Mouse (Mus musculus) thymus, postnatal 0 days (tissue): ENCODE data around the gene Pdhx. TPM values are rescaled to one million over a fixed set of nuclear protein-coding genes. Genes with fewer than 3 reads are reported as not detected.

Experiments
- DNase-seq: peaks from one replicate; pipeline ENCODE4 v3.0.0-alpha.2; 2015; ENCODE audit warnings: low spot score
- polyA plus RNA-seq: library from polyadenylated mRNA; unstranded; fragments of >200 nt; fragmentation: Nextera tagmentation; extraction: Ambion mirVana; gene quantifications from 2 replicates; pipeline ENCODE4 v1.2.1, GENCODE M21; 2015

Gene Pdhx
- polyA plus RNA-seq = 29.0 and 30.1 TPM in 2 replicates

- DNase-seq = peak; percentile 98
Measured at GRCm38 (mm10) chr2:103073219-103073982, at the start of gene Pdhx, which contains the start of gene Apip. Pdhx (minus strand) TSS chr2:103073513. Apip (plus strand) TSS chr2:103073675.

GRCm38 (mm10) chr2:103119197-103119854 lies 46.0 kb upstream of the Pdhx start:
- DNase-seq = no peak

- no peak for DNase-seq
Measured at GRCm38 (mm10) chr2:103118324-103119196, 45.2 kb upstream of the Pdhx start.

GRCm38 (mm10) chr2:103117212-103117611 lies 43.9 kb upstream of the Pdhx start:
- no peak for DNase-seq

GRCm38 (mm10) chr2:103111669-103112068 lies 38.4 kb upstream of the Pdhx start:
- no peak for DNase-seq

- no peak for DNase-seq
Measured at GRCm38 (mm10) chr2:103106172-103106571, 32.9 kb upstream of the Pdhx start.

- no peak for DNase-seq
Measured at GRCm38 (mm10) chr2:103102595-103102994, 29.3 kb upstream of the Pdhx start.

- no peak for DNase-seq
Measured at GRCm38 (mm10) chr2:103089521-103089920, 16.2 kb upstream of the Pdhx start.

GRCm38 (mm10) chr2:103088099-103088498 lies 14.8 kb upstream of the Pdhx start:
- DNase-seq = no peak

- peak; percentile 51 for DNase-seq
Measured at GRCm38 (mm10) chr2:103086432-103086831, 13.1 kb upstream of the Pdhx start.

- no peak for DNase-seq
Measured at GRCm38 (mm10) chr2:103085633-103086032, 12.3 kb upstream of the Pdhx start.

- DNase-seq = peak; percentile 42
Measured at GRCm38 (mm10) chr2:103084451-103084850, 11.1 kb upstream of the Pdhx start.

- DNase-seq = no peak
Measured at GRCm38 (mm10) chr2:103082853-103083252, 9.5 kb upstream of the Pdhx start.

- DNase-seq = no peak
Measured at GRCm38 (mm10) chr2:103081706-103082105, 8.4 kb upstream of the Pdhx start.

GRCm38 (mm10) chr2:103081117-103081516 lies 7.8 kb upstream of the Pdhx start:
- no peak for DNase-seq

GRCm38 (mm10) chr2:103070586-103070985 lies 2.7 kb downstream of the Pdhx start:
- no peak for DNase-seq

GRCm38 (mm10) chr2:103069752-103070405 lies 3.4 kb downstream of the Pdhx start:
- DNase-seq = no peak

GRCm38 (mm10) chr2:103068602-103069001 lies 4.7 kb downstream of the Pdhx start:
- no peak for DNase-seq

GRCm38 (mm10) chr2:103067552-103068207 lies 5.6 kb downstream of the Pdhx start:
- no peak for DNase-seq

GRCm38 (mm10) chr2:103066683-103067551 lies 6.4 kb downstream of the Pdhx start:
- DNase-seq = no peak
